Mouse (Mus musculus): ENCODE data around the gene Ascc1. TPM values are rescaled to one million over a fixed set of nuclear protein-coding genes. Genes with fewer than 3 reads are reported as not detected.
"Not testable (repeated sequence)": the region's sequence is repeated elsewhere in the genome, so short reads cannot be mapped to it uniquely, and the experiment has no call there.

Gene Ascc1
- polyA plus RNA-seq, 1 experiment from 2014 or later, result 44.1 TPM

DNA sequence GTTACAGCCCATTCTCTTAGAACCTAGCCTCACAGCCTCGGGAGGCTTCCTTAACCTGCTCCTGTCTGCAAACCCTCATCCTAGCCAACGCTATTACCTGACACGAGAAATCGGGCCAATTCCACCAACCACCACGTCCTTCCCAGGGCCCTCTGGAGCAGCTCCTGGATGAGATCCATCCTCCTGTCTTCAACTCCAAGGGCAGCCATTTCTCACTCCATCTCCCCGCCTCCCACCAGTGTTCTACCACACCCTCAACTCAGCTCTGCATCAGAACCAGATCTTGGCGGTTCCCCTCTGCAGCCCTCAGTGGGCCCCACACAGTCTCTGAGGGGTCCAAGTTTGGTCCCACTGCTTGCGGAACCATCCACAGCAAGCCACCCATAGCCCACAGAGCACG lies 20.8 kb upstream of the Ascc1 start:
- peak overlapping the region; percentile 19; the same call in 1 of the 2 replicates for H3K4me2 ChIP-seq (ENCODE audit: low read depth, low read length)
- WGBS, result 36% methylated on average over 9 of the region's 9 CpGs
- H3K9ac ChIP-seq (ENCODE audit: low read length), result peak overlapping the region; percentile 9; the same call in 1 of the 2 replicates
- H3K4me1 ChIP-seq (ENCODE audit: control insufficient read depth, insufficient read depth, low read length), result peaks cover 47% of the 10 kb centered on the region
- H3K36me3 ChIP-seq (ENCODE audit: control insufficient read depth, insufficient read depth), result no peaks in the 10 kb centered on the region
- peak overlapping the region; percentile 58 for H3K27ac ChIP-seq (ENCODE audit: low read length)
- H3K4me3 ChIP-seq (ENCODE audit: low read length), result no peak overlapping the region
- peak; percentile 63 for ATAC-seq (replicated peaks; ENCODE audit: extremely low read depth, insufficient read depth, low FRiP score)
- H3K9me3 ChIP-seq (replicated peaks; ENCODE audit: control insufficient read depth, low read length), result no peaks in the 10 kb centered on the region
- no peaks in the 10 kb centered on the region for H3K27me3 ChIP-seq (ENCODE audit: control insufficient read depth, insufficient read depth, low read length)

DNA sequence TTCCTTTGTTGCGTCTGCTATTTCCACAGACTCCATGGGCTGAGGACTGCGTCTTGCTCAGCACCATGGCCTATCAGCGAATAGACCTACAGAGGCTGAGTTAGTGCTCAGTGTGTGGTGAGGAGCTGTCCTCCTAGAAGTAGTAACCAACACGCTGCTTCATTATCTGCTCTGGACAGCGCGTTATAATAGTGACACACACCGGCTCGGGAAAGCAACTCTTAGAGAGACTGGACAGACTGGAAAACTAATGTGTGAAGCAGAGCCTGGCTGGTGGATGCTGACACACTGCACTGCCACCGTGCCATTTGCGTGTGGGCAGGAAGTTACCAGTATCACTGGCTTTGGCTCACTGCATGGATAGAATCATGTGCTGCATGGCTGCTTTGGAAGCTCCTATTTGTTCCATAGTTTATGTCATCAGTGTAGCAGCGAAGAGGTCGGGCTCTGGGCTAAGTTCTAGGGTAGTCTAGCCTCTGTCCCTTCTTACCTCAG lies 20.2 kb upstream of the Ascc1 start:
- ATAC-seq (replicated peaks; ENCODE audit: extremely low read depth, insufficient read depth, low FRiP score), result no peak
- H3K4me2 ChIP-seq (ENCODE audit: low read depth, low read length), result no peak overlapping the region
- peak overlapping the region; percentile 58 for H3K27ac ChIP-seq (ENCODE audit: low read length)
- peaks cover 3% of the 10 kb centered on the region; the same call in 1 of the 2 replicates for H3K36me3 ChIP-seq (ENCODE audit: control insufficient read depth, insufficient read depth)
- H3K27me3 ChIP-seq (ENCODE audit: control insufficient read depth, insufficient read depth, low read length), result no peaks in the 10 kb centered on the region
- H3K4me1 ChIP-seq (ENCODE audit: control insufficient read depth, insufficient read depth, low read length), result peaks cover 47% of the 10 kb centered on the region
- H3K9me3 ChIP-seq (replicated peaks; ENCODE audit: control insufficient read depth, low read length), result no peaks in the 10 kb centered on the region
- no peak overlapping the region for H3K9ac ChIP-seq (ENCODE audit: low read length)
- H3K4me3 ChIP-seq (ENCODE audit: low read length), result no peak overlapping the region
- WGBS, result 67% methylated on average over 12 of the region's 12 CpGs

DNA sequence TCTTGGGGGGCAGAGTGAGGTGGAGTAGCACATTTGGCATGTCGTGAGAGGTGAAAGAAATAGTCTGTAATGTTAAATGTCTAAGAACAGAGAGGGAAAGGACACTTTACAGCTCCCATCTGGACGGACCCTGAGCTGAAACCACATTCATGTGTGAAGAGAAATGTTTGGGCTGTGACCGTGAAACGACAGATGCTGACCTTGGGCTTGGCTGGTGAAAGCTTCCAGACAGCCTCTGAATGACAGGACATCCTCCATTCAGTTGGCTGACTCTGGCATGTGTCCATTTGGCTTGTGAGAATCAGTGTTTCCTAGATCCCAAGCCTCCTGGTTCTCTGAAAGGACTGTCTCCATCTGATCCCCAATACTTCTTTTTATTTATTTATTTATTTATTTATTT lies 14.6 kb upstream of the Ascc1 start:
- H3K4me1 ChIP-seq (ENCODE audit: control insufficient read depth, insufficient read depth, low read length), result peaks cover 34% of the 10 kb centered on the region
- WGBS, result 33% methylated on average over 4 of the region's 4 CpGs
- H3K9ac ChIP-seq (ENCODE audit: low read length), result 0 out of 2 replicates have a peak overlapping the region, but pooled peaks have one; percentile 7
- H3K4me2 ChIP-seq (ENCODE audit: low read depth, low read length), result no peak overlapping the region
- H3K4me3 ChIP-seq (ENCODE audit: low read length), result no peak overlapping the region
- no peaks in the 10 kb centered on the region for H3K27me3 ChIP-seq (ENCODE audit: control insufficient read depth, insufficient read depth, low read length)
- ATAC-seq (replicated peaks; ENCODE audit: extremely low read depth, insufficient read depth, low FRiP score), result peak; percentile 45
- peaks cover 29% of the 10 kb centered on the region for H3K36me3 ChIP-seq (ENCODE audit: control insufficient read depth, insufficient read depth)
- H3K27ac ChIP-seq (ENCODE audit: low read length), result peak overlapping the region; percentile 69
- H3K9me3 ChIP-seq (replicated peaks; ENCODE audit: control insufficient read depth, low read length), result no peaks in the 10 kb centered on the region

DNA sequence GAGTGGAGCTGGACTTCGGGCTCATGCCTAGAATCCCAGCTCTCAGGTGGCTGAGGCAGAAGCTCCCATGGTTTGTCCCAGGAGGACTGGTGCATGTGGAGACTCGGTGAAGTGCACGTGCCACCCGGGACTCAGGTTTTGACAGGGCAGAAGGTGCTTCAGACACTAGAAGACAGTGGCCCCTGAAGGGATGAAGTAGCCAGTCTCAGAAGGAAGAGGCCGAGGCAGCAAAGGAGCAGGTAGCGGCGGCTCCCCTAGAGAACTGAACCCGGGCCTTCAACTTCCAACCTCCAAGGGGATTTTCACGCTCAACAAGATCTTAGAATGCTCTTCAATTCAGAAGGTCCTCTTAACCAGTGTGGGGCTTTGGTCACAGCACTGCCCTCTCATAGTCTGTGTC lies 12.2 kb upstream of the Ascc1 start:
- Histone ChIP-seq H3K27ac (ENCODE audit: low read length) (no peak overlapping the region), H3K4me1 (ENCODE audit: control insufficient read depth, insufficient read depth, low read length) (peaks cover 34% of the 10 kb centered on the region), H3K9me3 (replicated peaks; ENCODE audit: control insufficient read depth, low read length) (no peaks in the 10 kb centered on the region), H3K27me3 (ENCODE audit: control insufficient read depth, insufficient read depth, low read length) (no peaks in the 10 kb centered on the region), H3K4me3 (ENCODE audit: low read length) (no peak overlapping the region), H3K4me2 (ENCODE audit: low read depth, low read length) (no peak overlapping the region), H3K36me3 (ENCODE audit: control insufficient read depth, insufficient read depth) (peaks cover 41% of the 10 kb centered on the region), H3K9ac (ENCODE audit: low read length) (no peak overlapping the region)
- WGBS, result 95% methylated on average over 9 of the region's 9 CpGs
- no peak for ATAC-seq (replicated peaks; ENCODE audit: extremely low read depth, insufficient read depth, low FRiP score)

DNA sequence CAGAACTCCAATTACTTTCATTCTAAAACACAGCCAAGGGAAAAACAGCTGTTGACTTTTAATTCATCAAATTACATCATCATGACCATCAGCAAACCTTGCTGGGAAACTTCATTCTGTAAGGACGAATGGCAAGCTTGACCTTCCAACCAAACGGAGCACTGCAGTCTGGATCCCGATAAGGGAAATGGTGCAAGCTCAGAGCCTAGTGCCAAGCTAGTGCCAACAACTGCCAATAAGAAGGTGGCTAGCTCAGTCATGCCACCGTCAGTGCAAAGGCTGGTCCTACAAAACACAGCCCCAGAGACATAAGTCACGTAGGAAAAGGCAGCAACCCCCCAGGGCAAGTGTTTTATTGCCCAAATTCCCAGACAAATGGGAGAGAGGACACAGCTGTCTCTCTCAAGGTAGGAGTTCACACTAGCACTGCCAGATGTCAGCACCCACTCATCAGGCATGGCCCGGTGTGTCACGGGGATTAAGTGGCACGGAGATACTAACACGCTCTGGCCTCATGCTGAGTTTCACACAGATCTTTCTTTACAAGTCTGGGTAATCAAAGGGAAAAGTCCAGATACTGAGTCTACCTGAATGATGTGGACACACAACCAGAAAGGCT lies 11.2 kb upstream of the Ascc1 start:
- H3K36me3 ChIP-seq (ENCODE audit: control insufficient read depth, insufficient read depth), result peaks cover 45% of the 10 kb centered on the region
- H3K27ac ChIP-seq (ENCODE audit: low read length), result peak overlapping the region; percentile 5; the same call in 1 of the 2 replicates
- no peaks in the 10 kb centered on the region for H3K27me3 ChIP-seq (ENCODE audit: control insufficient read depth, insufficient read depth, low read length)
- H3K9me3 ChIP-seq (replicated peaks; ENCODE audit: control insufficient read depth, low read length), result no peaks in the 10 kb centered on the region
- peaks cover 40% of the 10 kb centered on the region for H3K4me1 ChIP-seq (ENCODE audit: control insufficient read depth, insufficient read depth, low read length)
- 0 out of 2 replicates have a peak, but pooled peaks have one; percentile 25 for ATAC-seq (replicated peaks; ENCODE audit: extremely low read depth, insufficient read depth, low FRiP score)
- no peak overlapping the region for H3K9ac ChIP-seq (ENCODE audit: low read length)
- no peak overlapping the region for H3K4me3 ChIP-seq (ENCODE audit: low read length)
- no peak overlapping the region for H3K4me2 ChIP-seq (ENCODE audit: low read depth, low read length)
- WGBS, result 40% methylated on average over 9 of the region's 9 CpGs

DNA sequence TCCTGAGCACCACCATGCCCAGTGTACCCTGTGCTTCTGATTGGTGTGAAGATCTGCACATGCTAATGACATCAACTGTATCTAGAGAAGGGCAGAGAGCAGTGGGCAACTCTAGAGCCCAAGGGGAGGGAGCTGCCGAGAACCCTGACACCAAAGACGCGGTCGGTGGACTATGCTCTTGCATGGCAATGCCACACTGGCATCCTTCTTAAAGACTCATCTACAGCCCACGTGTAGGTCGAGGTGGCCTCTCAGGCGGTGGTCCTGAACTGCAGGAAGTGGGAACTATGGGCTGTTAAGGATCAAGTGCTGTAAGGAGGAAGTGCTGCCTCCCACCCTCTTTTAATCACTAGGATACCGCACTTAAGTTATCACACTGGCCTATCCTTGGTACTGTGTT lies 10.6 kb upstream of the Ascc1 start:
- Histone ChIP-seq H3K36me3 (ENCODE audit: control insufficient read depth, insufficient read depth) (peaks cover 44% of the 10 kb centered on the region), H3K9me3 (replicated peaks; ENCODE audit: control insufficient read depth, low read length) (no peaks in the 10 kb centered on the region), H3K4me3 (ENCODE audit: low read length) (no peak overlapping the region), H3K4me2 (ENCODE audit: low read depth, low read length) (no peak overlapping the region), H3K4me1 (ENCODE audit: control insufficient read depth, insufficient read depth, low read length) (peaks cover 40% of the 10 kb centered on the region), H3K9ac (ENCODE audit: low read length) (no peak overlapping the region), H3K27me3 (ENCODE audit: control insufficient read depth, insufficient read depth, low read length) (no peaks in the 10 kb centered on the region), H3K27ac (ENCODE audit: low read length) (peak overlapping the region; percentile 5; the same call in 1 of the 2 replicates)
- 64% methylated on average over 8 of the region's 8 CpGs for WGBS
- ATAC-seq (replicated peaks; ENCODE audit: extremely low read depth, insufficient read depth, low FRiP score), result no peak

DNA sequence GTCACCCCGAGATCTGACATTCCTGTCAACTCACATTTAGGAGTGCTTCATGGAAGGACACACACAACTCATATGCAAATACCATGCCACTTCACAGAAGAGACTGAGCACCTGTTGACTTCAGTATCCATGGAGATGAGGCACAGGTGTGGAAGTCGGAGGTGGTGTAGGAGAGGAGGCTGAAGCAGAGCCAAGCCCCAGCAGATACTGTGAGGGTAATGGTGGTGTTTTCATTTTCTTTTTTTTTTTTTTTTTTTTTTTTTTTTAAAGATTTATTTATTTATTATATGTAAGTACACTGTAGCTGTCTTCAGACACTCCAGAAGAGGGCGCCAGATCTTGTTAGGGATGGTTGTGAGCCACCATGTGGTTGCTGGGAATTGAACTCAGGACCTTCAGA lies 8.8 kb upstream of the Ascc1 start:
- not testable (repeated sequence) for H3K4me2 ChIP-seq (ENCODE audit: low read depth, low read length); ATAC-seq (replicated peaks; ENCODE audit: extremely low read depth, insufficient read depth, low FRiP score)
- 90% methylated on average over 2 of the region's 3 CpGs for WGBS

DNA sequence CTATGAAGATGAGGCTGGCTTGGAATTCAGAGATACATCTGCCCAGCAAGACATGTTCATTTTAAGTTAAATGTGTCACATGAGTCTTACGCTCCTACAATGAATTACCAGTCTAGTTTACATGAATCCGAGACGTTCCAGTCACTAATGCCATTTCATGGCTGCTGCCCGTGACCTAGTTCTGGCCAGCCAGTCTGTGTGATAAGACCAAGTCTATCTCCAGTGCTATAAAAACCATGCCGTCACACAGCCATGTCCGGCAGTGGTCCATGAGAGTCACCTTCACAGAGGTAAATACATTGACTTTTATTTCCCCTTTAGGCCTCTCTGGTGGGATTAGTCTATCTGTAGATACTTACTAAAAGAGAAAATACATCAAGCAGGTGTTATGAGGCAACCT lies 6.7 kb upstream of the Ascc1 start:
- no peak overlapping the region for H3K9ac ChIP-seq (ENCODE audit: low read length)
- H3K27me3 ChIP-seq (ENCODE audit: control insufficient read depth, insufficient read depth, low read length), result no peaks in the 10 kb centered on the region
- no peak overlapping the region for H3K4me3 ChIP-seq (ENCODE audit: low read length)
- H3K27ac ChIP-seq (ENCODE audit: low read length), result peak overlapping the region; percentile 69
- H3K4me2 ChIP-seq (ENCODE audit: low read depth, low read length), result no peak overlapping the region
- 0 out of 2 replicates have a peak, but pooled peaks have one; percentile 28 for ATAC-seq (replicated peaks; ENCODE audit: extremely low read depth, insufficient read depth, low FRiP score)
- peaks cover 26% of the 10 kb centered on the region for H3K4me1 ChIP-seq (ENCODE audit: control insufficient read depth, insufficient read depth, low read length)
- peaks cover 18% of the 10 kb centered on the region for H3K36me3 ChIP-seq (ENCODE audit: control insufficient read depth, insufficient read depth)
- no peaks in the 10 kb centered on the region for H3K9me3 ChIP-seq (replicated peaks; ENCODE audit: control insufficient read depth, low read length)
- 66% methylated on average over 6 of the region's 6 CpGs for WGBS

More for the DNA sequence above, 8.8 kb upstream of the Ascc1 start:
- H3K9ac ChIP-seq (ENCODE audit: low read length); H3K27ac ChIP-seq (ENCODE audit: low read length); H3K4me3 ChIP-seq (ENCODE audit: low read length); H3K27me3 ChIP-seq (ENCODE audit: control insufficient read depth, insufficient read depth, low read length); H3K9me3 ChIP-seq (replicated peaks; ENCODE audit: control insufficient read depth, low read length): not testable (repeated sequence)
- Histone ChIP-seq H3K4me1 (ENCODE audit: control insufficient read depth, insufficient read depth, low read length) (peaks cover 31% of the 10 kb centered on the region), H3K36me3 (ENCODE audit: control insufficient read depth, insufficient read depth) (peaks cover 30% of the 10 kb centered on the region)

DNA sequence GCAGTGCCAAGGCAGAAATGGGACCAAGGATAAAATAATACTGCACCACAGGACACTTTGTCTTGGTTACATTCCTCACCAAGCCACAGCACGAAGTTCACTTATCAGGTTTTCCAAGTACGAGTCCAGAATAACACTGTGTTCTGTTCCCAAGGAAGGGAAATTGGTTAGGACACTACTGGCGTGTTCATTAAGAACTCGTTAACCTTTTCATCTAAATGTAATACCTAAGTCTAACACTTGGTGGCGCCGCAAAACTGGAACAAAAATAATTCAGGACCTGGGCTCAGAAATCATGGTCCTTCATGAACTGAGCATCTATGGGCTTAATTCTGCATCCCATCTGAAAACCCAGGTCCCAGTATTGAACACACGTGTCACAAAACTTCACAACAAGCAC lies 5.0 kb upstream of the Ascc1 start:
- no peak overlapping the region for H3K4me3 ChIP-seq (ENCODE audit: low read length)
- H3K27me3 ChIP-seq (ENCODE audit: control insufficient read depth, insufficient read depth, low read length), result no peaks in the 10 kb centered on the region
- 17% methylated on average over 7 of the region's 7 CpGs for WGBS
- H3K4me2 ChIP-seq (ENCODE audit: low read depth, low read length), result no peak overlapping the region
- H3K4me1 ChIP-seq (ENCODE audit: control insufficient read depth, insufficient read depth, low read length), result peaks cover 22% of the 10 kb centered on the region
- H3K36me3 ChIP-seq (ENCODE audit: control insufficient read depth, insufficient read depth), result peaks cover 23% of the 10 kb centered on the region
- no peak overlapping the region for H3K27ac ChIP-seq (ENCODE audit: low read length)
- no peak overlapping the region for H3K9ac ChIP-seq (ENCODE audit: low read length)
- ATAC-seq (replicated peaks; ENCODE audit: extremely low read depth, insufficient read depth, low FRiP score), result no peak
- no peaks in the 10 kb centered on the region for H3K9me3 ChIP-seq (replicated peaks; ENCODE audit: control insufficient read depth, low read length)
